Mouse (Mus musculus): Measurements from ENCODE around the gene Fabp3. TPM values are rescaled to one million over a fixed set of nuclear protein-coding genes. Genes with fewer than 3 reads are reported as not detected.

Fabp3 gene
- polyA plus RNA-seq, 1 experiment, result 126 TPM

GRCm38 (mm10) chr4:130295047-130295745 is 13.2 kb upstream of the Fabp3 start:
- TF ChIP-seq POLR2A (IDR thresholded peaks at IDR 0.05; ENCODE audit: borderline replicate concordance, extremely low read depth, insufficient read depth, insufficient read length, poor library complexity, severe bottlenecking), result no peak
- no peak for TF ChIP-seq CTCF (IDR thresholded peaks at IDR 0.05; ENCODE audit: borderline replicate concordance, extremely low read depth, insufficient read depth, insufficient read length)

GRCm38 (mm10) chr4:130296243-130296965 is 12.0 kb upstream of the Fabp3 start:
- DNase-seq (ENCODE audit: low read depth), result no peak

More at GRCm38 (mm10) chr4:130295047-130295745, 13.2 kb upstream of the Fabp3 start:
- DNase-seq (ENCODE audit: low read depth), result no peak

GRCm38 (mm10) chr4:130297123-130297529 is 11.3 kb upstream of the Fabp3 start:
- DNase-seq (ENCODE audit: low read depth), result peak; percentile 68
- TF ChIP-seq POLR2A (IDR thresholded peaks at IDR 0.05; ENCODE audit: borderline replicate concordance, extremely low read depth, insufficient read depth, insufficient read length, poor library complexity, severe bottlenecking) (no peak), CTCF (IDR thresholded peaks at IDR 0.05; ENCODE audit: borderline replicate concordance, extremely low read depth, insufficient read depth, insufficient read length) (peak; percentile 86)

More at GRCm38 (mm10) chr4:130296243-130296965, 12.0 kb upstream of the Fabp3 start:
- TF ChIP-seq POLR2A (IDR thresholded peaks at IDR 0.05; ENCODE audit: borderline replicate concordance, extremely low read depth, insufficient read depth, insufficient read length, poor library complexity, severe bottlenecking), result no peak

- no peak for TF ChIP-seq POLR2A (IDR thresholded peaks at IDR 0.05; ENCODE audit: borderline replicate concordance, extremely low read depth, insufficient read depth, insufficient read length, poor library complexity, severe bottlenecking)
- TF ChIP-seq CTCF (IDR thresholded peaks at IDR 0.05; ENCODE audit: borderline replicate concordance, extremely low read depth, insufficient read depth, insufficient read length), result no peak
- peak; percentile 37 for DNase-seq (ENCODE audit: low read depth)
Measured at GRCm38 (mm10) chr4:130298877-130299628, 9.3 kb upstream of the Fabp3 start.

- TF ChIP-seq POLR2A (IDR thresholded peaks at IDR 0.05; ENCODE audit: borderline replicate concordance, extremely low read depth, insufficient read depth, insufficient read length, poor library complexity, severe bottlenecking) (no peak), CTCF (IDR thresholded peaks at IDR 0.05; ENCODE audit: borderline replicate concordance, extremely low read depth, insufficient read depth, insufficient read length) (no peak)
- no peak for DNase-seq (ENCODE audit: low read depth)
Measured at GRCm38 (mm10) chr4:130299629-130300018, 8.8 kb upstream of the Fabp3 start.

GRCm38 (mm10) chr4:130302285-130302870 is 6.0 kb upstream of the Fabp3 start:
- no peak for TF ChIP-seq CTCF (IDR thresholded peaks at IDR 0.05; ENCODE audit: borderline replicate concordance, extremely low read depth, insufficient read depth, insufficient read length)
- no peak for TF ChIP-seq POLR2A (IDR thresholded peaks at IDR 0.05; ENCODE audit: borderline replicate concordance, extremely low read depth, insufficient read depth, insufficient read length, poor library complexity, severe bottlenecking)
- no peak for DNase-seq (ENCODE audit: low read depth)

- no peak for DNase-seq (ENCODE audit: low read depth)
- no peak for TF ChIP-seq CTCF (IDR thresholded peaks at IDR 0.05; ENCODE audit: borderline replicate concordance, extremely low read depth, insufficient read depth, insufficient read length)
- no peak for TF ChIP-seq POLR2A (IDR thresholded peaks at IDR 0.05; ENCODE audit: borderline replicate concordance, extremely low read depth, insufficient read depth, insufficient read length, poor library complexity, severe bottlenecking)
Measured at GRCm38 (mm10) chr4:130304746-130305145, 3.6 kb upstream of the Fabp3 start.

- no peak for DNase-seq (ENCODE audit: low read depth)
- TF ChIP-seq POLR2A (IDR thresholded peaks at IDR 0.05; ENCODE audit: borderline replicate concordance, extremely low read depth, insufficient read depth, insufficient read length, poor library complexity, severe bottlenecking) (no peak), CTCF (IDR thresholded peaks at IDR 0.05; ENCODE audit: borderline replicate concordance, extremely low read depth, insufficient read depth, insufficient read length) (no peak)
Measured at GRCm38 (mm10) chr4:130306796-130307630, 1.4 kb upstream of the Fabp3 start.

GRCm38 (mm10) chr4:130307851-130308230 is 554 bp upstream of the Fabp3 start:
- TF ChIP-seq POLR2A (IDR thresholded peaks at IDR 0.05; ENCODE audit: borderline replicate concordance, extremely low read depth, insufficient read depth, insufficient read length, poor library complexity, severe bottlenecking) (no peak), CTCF (IDR thresholded peaks at IDR 0.05; ENCODE audit: borderline replicate concordance, extremely low read depth, insufficient read depth, insufficient read length) (no peak)
- DNase-seq (ENCODE audit: low read depth), result peak; percentile 63

- DNase-seq (ENCODE audit: low read depth), result no peak
- no peak for TF ChIP-seq CTCF (IDR thresholded peaks at IDR 0.05; ENCODE audit: borderline replicate concordance, extremely low read depth, insufficient read depth, insufficient read length)
- no peak for TF ChIP-seq POLR2A (IDR thresholded peaks at IDR 0.05; ENCODE audit: borderline replicate concordance, extremely low read depth, insufficient read depth, insufficient read length, poor library complexity, severe bottlenecking)
Measured at GRCm38 (mm10) chr4:130309254-130309653, 859 bp downstream of the Fabp3 start.
